Mouse (Mus musculus): ENCODE results near the gene Dab2. TPM values are rescaled to one million over a fixed set of nuclear protein-coding genes. Genes with fewer than 3 reads are reported as not detected.

The Dab2 gene
- polyA plus RNA-seq, 1 experiment from 2014 or later, result 16.1 TPM

GRCm38 (mm10) chr15:6409031-6409430, 109.4 kb downstream of the Dab2 start:
- Histone ChIP-seq H3K4me3 (ENCODE audit: low read depth, low read length) (no peak overlapping the region), H3K9me3 (ENCODE audit: control insufficient read depth, low read length) (no peaks in the 10 kb centered on the region), H3K27ac (replicated peaks) (no peak overlapping the region), H3K4me2 (replicated peaks; ENCODE audit: low read depth) (no peak overlapping the region), H3K9ac (ENCODE audit: low read length) (no peak overlapping the region), H3K36me3 (ENCODE audit: control insufficient read depth, insufficient read depth, low read length) (no peaks in the 10 kb centered on the region), H3K27me3 (ENCODE audit: control insufficient read depth, insufficient read depth, low read length) (no peaks in the 10 kb centered on the region), H3K4me1 (replicated peaks; ENCODE audit: control insufficient read depth, insufficient read depth) (no peaks in the 10 kb centered on the region)
- TF ChIP-seq CTCF (IDR thresholded peaks at IDR 0.05; ENCODE audit: low read depth), result no peak
- TF ChIP-seq EP300 (optimal IDR thresholded peaks at IDR 0.05), result no peak
- WGBS, result 85% methylated on average over 8 of the region's 8 CpGs
- ATAC-seq (ENCODE audit: low FRiP score, low TSS enrichment), result no peak
- no peak for DNase-seq (ENCODE audit: low spot score)

GRCm38 (mm10) chr15:6410161-6410560, 110.6 kb downstream of the Dab2 start:
- Histone ChIP-seq H3K9me3 (ENCODE audit: control insufficient read depth, low read length) (no peaks in the 10 kb centered on the region), H3K27me3 (ENCODE audit: control insufficient read depth, insufficient read depth, low read length) (no peaks in the 10 kb centered on the region), H3K27ac (replicated peaks) (no peak overlapping the region), H3K4me3 (ENCODE audit: low read depth, low read length) (no peak overlapping the region), H3K4me1 (replicated peaks; ENCODE audit: control insufficient read depth, insufficient read depth) (no peaks in the 10 kb centered on the region), H3K36me3 (ENCODE audit: control insufficient read depth, insufficient read depth, low read length) (no peaks in the 10 kb centered on the region), H3K9ac (ENCODE audit: low read length) (no peak overlapping the region), H3K4me2 (replicated peaks; ENCODE audit: low read depth) (no peak overlapping the region)
- WGBS, result 70% methylated on average over 3 of the region's 3 CpGs
- TF ChIP-seq CTCF (IDR thresholded peaks at IDR 0.05; ENCODE audit: low read depth) (no peak), EP300 (optimal IDR thresholded peaks at IDR 0.05) (no peak)
- DNase-seq (ENCODE audit: low spot score) (no peak), ATAC-seq (ENCODE audit: low FRiP score, low TSS enrichment) (no peak)

GRCm38 (mm10) chr15:6411334-6411733, 111.7 kb downstream of the Dab2 start:
- Histone ChIP-seq H3K27ac (replicated peaks) (no peak overlapping the region), H3K4me2 (replicated peaks; ENCODE audit: low read depth) (no peak overlapping the region), H3K36me3 (ENCODE audit: control insufficient read depth, insufficient read depth, low read length) (no peaks in the 10 kb centered on the region), H3K4me1 (replicated peaks; ENCODE audit: control insufficient read depth, insufficient read depth) (no peaks in the 10 kb centered on the region), H3K9me3 (ENCODE audit: control insufficient read depth, low read length) (no peaks in the 10 kb centered on the region), H3K4me3 (ENCODE audit: low read depth, low read length) (no peak overlapping the region), H3K9ac (ENCODE audit: low read length) (no peak overlapping the region), H3K27me3 (ENCODE audit: control insufficient read depth, insufficient read depth, low read length) (no peaks in the 10 kb centered on the region)
- ATAC-seq (ENCODE audit: low FRiP score, low TSS enrichment) (no peak), DNase-seq (ENCODE audit: low spot score) (no peak)
- TF ChIP-seq EP300 (optimal IDR thresholded peaks at IDR 0.05), result no peak
- TF ChIP-seq CTCF (IDR thresholded peaks at IDR 0.05; ENCODE audit: low read depth), result no peak
- 70% methylated on average over 6 of the region's 6 CpGs for WGBS

GRCm38 (mm10) chr15:6415317-6415716, 115.7 kb downstream of the Dab2 start:
- H3K36me3 ChIP-seq (ENCODE audit: control insufficient read depth, insufficient read depth, low read length), result 0 out of 2 replicates have a peak, but pooled peaks cover 3% of the 10 kb centered on the region
- 89% methylated on average over 5 of the region's 5 CpGs for WGBS
- TF ChIP-seq CTCF (IDR thresholded peaks at IDR 0.05; ENCODE audit: low read depth) (no peak), EP300 (optimal IDR thresholded peaks at IDR 0.05) (no peak)
- ATAC-seq (ENCODE audit: low FRiP score, low TSS enrichment) (no peak), DNase-seq (ENCODE audit: low spot score) (no peak)
- no peaks in the 10 kb centered on the region for H3K4me1 ChIP-seq (replicated peaks; ENCODE audit: control insufficient read depth, insufficient read depth)
- no peak overlapping the region for H3K4me3 ChIP-seq (ENCODE audit: low read depth, low read length)
- no peak overlapping the region for H3K4me2 ChIP-seq (replicated peaks; ENCODE audit: low read depth)
- H3K9me3 ChIP-seq (ENCODE audit: control insufficient read depth, low read length), result no peaks in the 10 kb centered on the region
- no peak overlapping the region for H3K27ac ChIP-seq (replicated peaks)
- H3K9ac ChIP-seq (ENCODE audit: low read length), result no peak overlapping the region
- no peaks in the 10 kb centered on the region for H3K27me3 ChIP-seq (ENCODE audit: control insufficient read depth, insufficient read depth, low read length)

GRCm38 (mm10) chr15:6431777-6432176, 132.2 kb downstream of the Dab2 start:
- Histone ChIP-seq H3K4me3 (ENCODE audit: low read depth, low read length) (no peak overlapping the region), H3K9me3 (ENCODE audit: control insufficient read depth, low read length) (no peaks in the 10 kb centered on the region), H3K36me3 (ENCODE audit: control insufficient read depth, insufficient read depth, low read length) (no peaks in the 10 kb centered on the region), H3K27ac (replicated peaks) (peak overlapping the region; percentile 61; the same call in 1 of the 2 replicates), H3K9ac (ENCODE audit: low read length) (no peak overlapping the region), H3K4me1 (replicated peaks; ENCODE audit: control insufficient read depth, insufficient read depth) (no peaks in the 10 kb centered on the region), H3K27me3 (ENCODE audit: control insufficient read depth, insufficient read depth, low read length) (no peaks in the 10 kb centered on the region), H3K4me2 (replicated peaks; ENCODE audit: low read depth) (no peak overlapping the region)
- DNase-seq (ENCODE audit: low spot score) (no peak), ATAC-seq (ENCODE audit: low FRiP score, low TSS enrichment) (no peak)
- TF ChIP-seq CTCF (IDR thresholded peaks at IDR 0.05; ENCODE audit: low read depth) (0 out of 2 replicates have a peak, but pooled peaks have one; percentile 11), EP300 (optimal IDR thresholded peaks at IDR 0.05) (no peak)
- WGBS, result 77% methylated on average over 7 of the region's 7 CpGs

- no peaks in the 10 kb centered on the region for H3K27me3 ChIP-seq (ENCODE audit: control insufficient read depth, insufficient read depth, low read length)
- H3K9ac ChIP-seq (ENCODE audit: low read length), result no peak overlapping the region
- H3K36me3 ChIP-seq (ENCODE audit: control insufficient read depth, insufficient read depth, low read length), result no peaks in the 10 kb centered on the region
- 48% methylated on average over 7 of the region's 7 CpGs for WGBS
- H3K4me3 ChIP-seq (ENCODE audit: low read depth, low read length), result no peak overlapping the region
- H3K9me3 ChIP-seq (ENCODE audit: control insufficient read depth, low read length), result no peaks in the 10 kb centered on the region
- no peaks in the 10 kb centered on the region for H3K4me1 ChIP-seq (replicated peaks; ENCODE audit: control insufficient read depth, insufficient read depth)
- ATAC-seq (ENCODE audit: low FRiP score, low TSS enrichment) (peak; percentile 59; the same call in 1 of the 2 replicates), DNase-seq (ENCODE audit: low spot score) (peak; percentile 15)
- H3K27ac ChIP-seq (replicated peaks), result peak overlapping the region; percentile 61; the same call in 1 of the 2 replicates
- TF ChIP-seq EP300 (optimal IDR thresholded peaks at IDR 0.05) (no peak), CTCF (IDR thresholded peaks at IDR 0.05; ENCODE audit: low read depth) (no peak)
- no peak overlapping the region for H3K4me2 ChIP-seq (replicated peaks; ENCODE audit: low read depth)
Measured at GRCm38 (mm10) chr15:6432411-6432810, 132.8 kb downstream of the Dab2 start.

Data from stomach, postnatal 0 days (tissue).